8 mouse cellular contexts compared by ENCODE assay signal in the genomic region with DNA sequence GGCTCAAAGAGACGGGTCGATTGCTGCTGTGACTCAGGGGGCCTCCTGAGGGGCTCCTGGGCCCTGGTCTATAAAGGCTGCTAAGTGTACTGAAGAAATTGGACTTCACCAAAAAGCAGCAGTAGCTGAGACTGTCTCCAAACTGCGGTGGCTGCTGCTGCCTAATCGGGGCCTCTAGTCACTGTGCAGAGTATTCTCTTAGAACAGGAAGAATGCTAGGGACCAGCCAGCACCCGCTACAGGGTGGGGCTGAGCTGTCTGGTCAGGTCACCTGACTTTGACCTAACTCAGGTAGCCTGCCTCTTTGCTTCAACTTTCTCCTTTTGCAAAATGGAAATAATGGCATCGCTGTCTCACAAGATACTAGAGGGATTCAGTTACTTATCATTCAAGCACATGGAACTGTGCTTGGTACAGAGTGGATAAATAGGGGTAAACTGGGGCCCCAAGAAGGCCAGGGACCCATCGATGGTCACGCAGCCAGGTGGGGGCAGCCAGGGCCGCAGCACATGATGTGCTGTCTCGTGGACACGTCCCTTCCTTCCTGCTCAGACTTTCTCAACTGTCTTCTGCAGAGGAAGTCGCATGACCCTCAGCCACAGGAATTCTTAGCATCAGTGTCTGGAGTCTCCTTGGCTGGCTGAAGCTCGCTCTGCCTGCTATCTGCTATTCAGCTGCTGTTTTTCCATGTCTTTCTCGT. TPM values are rescaled to one million over a fixed set of nuclear protein-coding genes. Genes with fewer than 3 reads are reported as not detected.
DNase-seq lines count a peak whose midpoint lies in the region; ATAC-seq and TF ChIP-seq lines count a peak whose summit lies in the region.

No protein-coding gene starts in this region.

- no peak for TF ChIP-seq CTCF in thymus, adult 2 months (IDR thresholded peaks at IDR 0.05; ENCODE audit: borderline replicate concordance, control insufficient read depth, extremely low read depth, insufficient read depth, low read length, poor library complexity)

- no peaks in the 10 kb centered on the region for H3K9me3 ChIP-seq in forebrain, embryonic 10.5 days
- H3K9me3 ChIP-seq in forebrain, embryonic 15.5 days, result no peaks in the 10 kb centered on the region
- no peaks in the 10 kb centered on the region for H3K9me3 ChIP-seq in heart, embryonic 14.5 days (ENCODE audit: control insufficient read depth, low read length)
- H3K9me3 ChIP-seq in lung, embryonic 16.5 days (ENCODE audit: control insufficient read depth, low read length), result no peaks in the 10 kb centered on the region

- peaks cover 91% of the 10 kb centered on the region for H3K4me1 ChIP-seq in forebrain, embryonic 10.5 days
- peaks cover 53% of the 10 kb centered on the region for H3K4me1 ChIP-seq in forebrain, embryonic 15.5 days
- peaks cover 58 to 72% of the 10 kb centered on the region in 2 experiments for H3K4me1 ChIP-seq in heart, embryonic 14.5 days (ENCODE audit: control insufficient read depth in 2 of 2, insufficient read depth in 2 of 2, low read length in 2 of 2)
- peaks cover 71% of the 10 kb centered on the region for H3K4me1 ChIP-seq in lung, embryonic 16.5 days (replicated peaks; ENCODE audit: control insufficient read depth, insufficient read depth, low read length)
- peaks cover 3% of the 10 kb centered on the region for H3K4me1 ChIP-seq in thymus, adult 2 months (replicated peaks; ENCODE audit: control insufficient read depth, insufficient read depth, low read length)

- H3K4me3 ChIP-seq in forebrain, embryonic 10.5 days, result no peak overlapping the region
- no peak overlapping the region for H3K4me3 ChIP-seq in forebrain, embryonic 15.5 days
- no peak overlapping the region for H3K4me3 ChIP-seq in heart, embryonic 14.5 days (ENCODE audit: control insufficient read depth in 1 of 2, insufficient read depth in 1 of 2, low read depth in 1 of 2, low read length in 2 of 2)
- H3K4me3 ChIP-seq in lung, embryonic 16.5 days (ENCODE audit: low read length), result no peak overlapping the region
- no peak overlapping the region for H3K4me3 ChIP-seq in thymus, adult 2 months (ENCODE audit: control insufficient read depth, insufficient read depth, low read length)

- no peak overlapping the region for H3K9ac ChIP-seq in forebrain, embryonic 15.5 days (replicated peaks)
- H3K9ac ChIP-seq in heart, embryonic 14.5 days (ENCODE audit: low read length), result 0 out of 2 replicates have a peak overlapping the region, but pooled peaks have one; percentile 0
- no peak overlapping the region for H3K9ac ChIP-seq in lung, embryonic 16.5 days (ENCODE audit: low read length)

- DNase-seq in forebrain, embryonic 10.5 days (ENCODE audit: extremely low spot score, low spot score), result no peak
- DNase-seq in CD4-positive helper T cell, adult 2 months (ENCODE audit: low read depth, low spot score), result peak; percentile 37
- DNase-seq in ovary, adult 18-20 months (ENCODE audit: low spot score), result no peak
- DNase-seq in thymus, adult 2 months, result no peak
- no peak for DNase-seq in gastrocnemius, postnatal 14 days

- no peak overlapping the region for H3K4me2 ChIP-seq in forebrain, embryonic 15.5 days (replicated peaks)
- H3K4me2 ChIP-seq in heart, embryonic 14.5 days (ENCODE audit: low read length), result no peak overlapping the region
- H3K4me2 ChIP-seq in lung, embryonic 16.5 days (ENCODE audit: low read depth, low read length), result no peak overlapping the region; the same call in 1 of the 2 replicates

- H3K27ac ChIP-seq in forebrain, embryonic 10.5 days, result peak overlapping the region; percentile 65
- no peak overlapping the region for H3K27ac ChIP-seq in forebrain, embryonic 15.5 days (replicated peaks)
- peak overlapping the region; percentile 55 to 58 for H3K27ac ChIP-seq in heart, embryonic 14.5 days (replicated peaks in 1 of 2; ENCODE audit: control insufficient read depth in 1 of 2, insufficient read depth in 1 of 2, low read depth in 2 of 2, low read length in 2 of 2)
- peak overlapping the region; percentile 54 for H3K27ac ChIP-seq in lung, embryonic 16.5 days (ENCODE audit: low read length)
- no peak overlapping the region for H3K27ac ChIP-seq in thymus, adult 2 months (ENCODE audit: control insufficient read depth, insufficient read depth, low read length)

- H3K27me3 ChIP-seq in forebrain, embryonic 10.5 days (ENCODE audit: poor library complexity, severe bottlenecking), result no peaks in the 10 kb centered on the region
- H3K27me3 ChIP-seq in forebrain, embryonic 15.5 days, result no peaks in the 10 kb centered on the region
- H3K27me3 ChIP-seq in heart, embryonic 14.5 days (ENCODE audit: control insufficient read depth, insufficient read depth, low read length), result no peaks in the 10 kb centered on the region
- H3K27me3 ChIP-seq in lung, embryonic 16.5 days (ENCODE audit: control insufficient read depth, insufficient read depth, low read depth, low read length), result no peaks in the 10 kb centered on the region
- H3K27me3 ChIP-seq in thymus, adult 2 months (ENCODE audit: control insufficient read depth, insufficient read depth, low read length), result no peaks in the 10 kb centered on the region

- intact Hi-C loops in gastrocnemius, postnatal 14 days (cut with DNase I; ENCODE audit: low total_unique reads), result no loop called here

- WGBS in forebrain, embryonic 10.5 days, result 80% methylated on average over 14 of the region's 14 CpGs
- 71% methylated on average over 14 of the region's 14 CpGs for WGBS in forebrain, embryonic 15.5 days
- WGBS in heart, embryonic 14.5 days, result 54% methylated on average over 14 of the region's 14 CpGs
- 43% methylated on average over 14 of the region's 14 CpGs for WGBS in lung, embryonic 16.5 days
- WGBS in thymus, adult 2 months, result 21% methylated on average over 14 of the region's 14 CpGs

- no peak for ATAC-seq in forebrain, embryonic 15.5 days (replicated peaks)
- ATAC-seq in heart, embryonic 14.5 days (ENCODE audit: insufficient number of reproducible peaks, insufficient read depth, low FRiP score, low read depth), result no peak
- ATAC-seq in lung, embryonic 16.5 days (ENCODE audit: low read depth), result no peak

- TF ChIP-seq POLR2A in thymus, adult 2 months (IDR thresholded peaks at IDR 0.05; ENCODE audit: control insufficient read depth, extremely low read depth, insufficient read depth, low read length, poor library complexity), result no peak

- H3K36me3 ChIP-seq in forebrain, embryonic 10.5 days (replicated peaks), result peaks cover 4% of the 10 kb centered on the region; the same call in 1 of the 2 replicates
- no peaks in the 10 kb centered on the region for H3K36me3 ChIP-seq in forebrain, embryonic 15.5 days
- H3K36me3 ChIP-seq in heart, embryonic 14.5 days (ENCODE audit: control insufficient read depth, insufficient read depth, low read length), result no peaks in the 10 kb centered on the region
- no peaks in the 10 kb centered on the region for H3K36me3 ChIP-seq in lung, embryonic 16.5 days (ENCODE audit: control insufficient read depth, insufficient read depth, low read length)
- no peaks in the 10 kb centered on the region for H3K36me3 ChIP-seq in thymus, adult 2 months (ENCODE audit: control insufficient read depth, insufficient read depth, low read length)

RNA-seq across cellular contexts. Expression of a gene that starts 24.2 kb away (rescaled TPM):
- polyA plus RNA-seq in forebrain, embryonic 10.5 days (2016; fragmentation: Nextera tagmentation; extraction: Ambion mirVana), result 120 and 134 TPM in 2 replicates
- polyA plus RNA-seq in forebrain, embryonic 15.5 days (2015; fragmentation: Nextera tagmentation; extraction: Ambion mirVana), result 90.0 and 110 TPM in 2 replicates
- polyA plus RNA-seq in heart, embryonic 14.5 days (2014; fragmentation: Nextera tagmentation; extraction: Ambion mirVana), result 57.7 and 69.7 TPM in 2 replicates
- polyA plus RNA-seq in lung, embryonic 16.5 days (2015; fragmentation: Nextera tagmentation; extraction: Ambion mirVana), result 117 and 122 TPM in 2 replicates
- 12.4 and 17.2 TPM in 2 replicates for polyA plus RNA-seq in thymus, adult 2 months (2012; rRNA removed)
- 10 to 100 TPM; 15.4 to 16.6 TPM for total RNA-seq in gastrocnemius, postnatal 14 days (2021)

Comparison
In these comparisons a context has a peak if more than half of its experiments do, and no peak if none do; other contexts are left out.
1. H3K27ac ChIP-seq: peak in forebrain, embryonic 10.5 days (single experiment), heart, embryonic 14.5 days (2 of 2) and lung, embryonic 16.5 days (single experiment); none in forebrain, embryonic 15.5 days (single experiment) and thymus, adult 2 months (single experiment).